Mouse (Mus musculus) T-cell, adult 2 months (primary cell): ENCODE measurements around the gene Manba.
"Not testable (repeated sequence)": the region's sequence is repeated elsewhere in the genome, so short reads cannot be mapped to it uniquely, and the experiment has no call there.

Source experiments
- DNase-seq: peaks from one replicate; pipeline ENCODE4 v3.0.0; 2022; ENCODE audit warnings: low spot score

Manba gene

DNA sequence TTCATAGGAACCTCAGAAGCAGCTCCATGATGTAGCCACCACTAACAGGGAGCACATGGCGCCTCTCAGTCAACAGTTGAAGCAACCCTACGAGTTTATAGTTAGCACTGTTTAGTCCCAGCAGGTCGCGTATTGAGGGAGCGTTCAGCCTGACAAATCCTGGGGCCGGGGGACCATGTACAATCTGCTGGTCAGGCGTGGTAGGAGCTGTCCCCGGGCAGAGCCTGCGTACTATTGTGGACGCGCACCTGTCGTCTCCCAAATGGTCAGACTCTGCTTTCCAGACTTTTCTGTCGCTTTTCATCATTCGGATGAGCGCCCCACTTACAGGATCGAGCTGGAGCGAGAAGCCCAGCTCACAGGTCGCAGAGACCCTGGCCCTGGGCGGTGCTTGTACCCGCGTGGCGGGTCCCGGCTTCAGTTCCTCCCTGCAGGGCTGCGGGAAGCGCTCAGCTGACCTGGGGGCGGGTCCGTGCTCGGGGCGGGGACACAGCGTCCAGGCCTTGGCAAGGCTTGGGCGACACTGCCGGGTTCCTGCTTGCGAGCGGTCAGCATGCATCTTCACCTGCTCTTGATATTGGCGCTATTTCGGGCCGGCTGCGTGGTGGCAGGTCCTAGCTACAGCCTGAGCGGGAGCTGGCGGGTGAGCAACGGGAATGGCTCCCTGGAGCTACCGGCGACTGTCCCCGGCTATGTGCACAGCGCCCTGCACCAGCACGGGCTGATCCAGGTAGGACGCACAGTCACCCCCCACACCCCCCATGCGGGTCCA, at the start of gene Manba:
Manba (plus strand) TSS at position 484 of the 772 bp plus-strand sequence.
- peak; percentile 53 for DNase-seq

DNA sequence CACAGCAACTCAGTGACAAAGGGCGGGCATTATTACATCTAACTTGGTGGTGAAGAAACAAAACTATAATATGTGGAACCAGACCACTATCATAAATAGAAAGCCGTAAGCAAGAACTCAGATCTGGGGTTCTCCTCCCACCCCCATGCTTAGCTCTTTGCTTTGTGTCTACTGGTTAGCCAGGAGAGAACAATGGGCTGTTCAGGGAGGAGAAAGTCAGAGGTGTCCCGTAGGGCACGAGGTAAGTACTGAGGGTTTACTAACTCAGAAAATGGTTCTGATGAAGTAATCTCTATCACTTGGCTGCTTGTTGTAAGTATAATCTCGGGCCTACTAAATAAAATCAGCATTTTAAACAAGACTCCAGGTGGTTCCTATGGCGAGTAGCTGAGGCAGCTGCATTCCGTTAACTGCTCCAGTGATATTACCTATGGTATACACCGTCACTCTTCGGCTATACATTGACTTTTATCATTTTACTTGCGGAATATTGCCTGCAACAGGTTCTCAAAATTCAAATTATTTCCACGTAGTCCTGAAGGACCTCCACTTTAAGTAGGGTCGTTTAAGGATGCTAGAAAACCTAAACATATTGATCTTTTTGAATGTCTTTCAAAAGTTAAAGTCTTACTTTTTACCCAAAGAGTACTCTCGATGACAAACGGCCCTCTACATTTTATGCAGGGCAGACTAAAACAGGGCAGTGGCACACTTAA, 48.4 kb upstream of the Manba start:
- no peak for DNase-seq

DNA sequence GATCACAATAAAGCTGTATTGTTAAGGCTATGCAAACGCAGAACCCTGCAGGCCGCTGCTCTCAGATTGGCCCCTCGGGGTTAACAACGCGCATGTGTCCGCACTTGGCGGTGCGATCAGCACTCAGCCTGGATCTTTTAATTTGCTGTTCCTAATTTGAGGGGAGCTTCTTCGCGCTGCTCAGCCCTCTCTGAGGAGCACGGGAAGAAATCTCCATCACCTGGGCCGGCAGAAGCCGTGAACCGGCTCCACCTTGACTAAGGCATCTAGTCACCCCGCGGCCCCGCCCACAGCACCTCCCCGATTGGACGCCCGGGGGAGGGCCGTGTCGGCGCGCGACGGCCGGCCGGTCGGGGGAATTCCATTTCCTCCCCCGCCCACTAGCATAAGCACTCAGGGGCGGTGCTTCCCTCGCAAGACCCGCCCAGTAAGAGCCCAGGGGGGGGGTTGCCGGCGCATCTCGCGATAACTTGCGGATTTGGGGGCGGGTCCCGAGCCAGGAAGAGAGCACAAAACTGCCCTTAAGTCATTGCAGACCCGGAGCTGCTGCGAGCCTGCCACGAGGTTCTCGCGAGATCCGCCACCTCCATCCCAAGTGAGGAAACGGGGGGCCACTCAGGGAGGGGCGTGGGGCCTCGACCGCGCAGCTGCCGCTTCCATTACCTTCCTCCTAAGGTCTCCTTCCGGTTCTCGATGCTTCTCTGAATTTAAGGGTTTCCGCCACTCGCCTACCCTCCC, 47.5 kb upstream of the Manba start, which contains the start of gene Ube2d3:
Ube2d3 (plus strand) TSS at position 392 of the 738 bp plus-strand sequence.
- DNase-seq, result peak; percentile 100

DNA sequence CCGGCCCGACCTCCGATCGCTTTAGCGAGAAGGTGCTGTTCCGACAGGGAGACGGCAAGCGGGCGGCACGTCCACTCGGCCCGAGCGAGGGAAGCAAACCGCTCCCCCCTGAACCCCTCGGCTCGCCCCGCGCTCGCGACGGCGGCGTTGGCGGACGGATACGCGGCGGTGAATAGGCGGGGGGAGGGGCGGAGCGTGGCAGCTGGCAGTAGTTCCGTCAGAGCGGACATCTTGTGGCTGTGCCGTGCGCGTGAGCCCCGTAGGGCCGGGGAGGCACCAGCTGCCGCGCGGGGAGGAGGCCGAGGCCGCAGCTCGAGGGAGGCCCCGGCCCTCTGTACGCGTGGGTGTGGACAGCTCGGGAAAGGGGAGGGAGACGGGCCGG, 46.9 kb upstream of the Manba start:
- DNase-seq, result peak; percentile 94

DNA sequence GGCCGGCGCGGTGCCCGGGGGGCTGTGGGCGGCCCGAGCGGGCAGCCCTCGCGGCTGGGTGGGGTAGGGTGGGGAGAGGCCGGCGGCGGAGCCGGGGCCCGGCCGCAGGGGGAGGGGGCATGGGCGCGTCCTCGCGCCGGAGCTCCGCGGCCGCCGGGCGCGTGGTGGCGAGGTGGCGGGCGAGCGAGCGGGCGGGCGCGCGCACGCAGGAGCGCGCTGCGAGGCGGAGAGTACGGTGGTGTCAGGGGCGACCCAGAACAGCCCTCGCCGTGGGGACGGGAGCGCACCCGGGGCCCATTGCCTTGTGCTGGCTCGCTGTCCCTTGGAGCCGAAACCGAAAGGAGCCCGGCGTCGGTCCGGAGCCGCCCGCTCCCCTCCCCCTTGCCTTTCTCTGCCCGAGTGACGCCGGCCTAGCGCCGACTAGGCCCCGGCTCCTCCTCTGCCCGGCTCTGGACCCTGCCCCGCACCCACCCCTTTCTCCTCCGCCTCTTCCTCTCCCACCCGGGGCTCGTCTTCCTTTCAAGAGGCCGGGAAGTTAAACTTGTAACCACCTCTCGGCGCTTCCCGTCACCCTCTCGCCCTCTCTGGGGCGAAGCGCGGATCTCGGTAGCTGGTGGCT, 46.4 kb upstream of the Manba start:
- DNase-seq, result peak; percentile 85

DNA sequence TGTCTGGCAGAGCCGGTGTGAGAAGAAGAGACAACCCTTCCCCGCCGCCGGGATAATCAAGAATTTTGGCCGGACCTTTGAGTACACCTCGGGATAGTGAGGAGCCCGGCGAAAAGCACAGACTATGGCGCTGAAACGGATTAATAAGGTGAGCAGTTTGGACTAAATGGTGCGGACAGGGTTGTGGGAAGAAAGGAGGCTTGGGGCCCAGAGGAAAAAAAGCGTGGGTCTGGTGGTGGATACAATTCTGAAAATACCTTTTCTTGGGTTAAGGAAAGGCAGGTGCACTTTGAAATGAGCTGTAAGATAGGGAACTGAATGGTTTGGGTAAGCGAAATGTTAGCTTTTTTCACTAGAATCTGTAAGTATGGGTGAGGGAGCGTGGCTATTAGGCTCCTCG, 45.8 kb upstream of the Manba start:
- no peak for DNase-seq

DNA sequence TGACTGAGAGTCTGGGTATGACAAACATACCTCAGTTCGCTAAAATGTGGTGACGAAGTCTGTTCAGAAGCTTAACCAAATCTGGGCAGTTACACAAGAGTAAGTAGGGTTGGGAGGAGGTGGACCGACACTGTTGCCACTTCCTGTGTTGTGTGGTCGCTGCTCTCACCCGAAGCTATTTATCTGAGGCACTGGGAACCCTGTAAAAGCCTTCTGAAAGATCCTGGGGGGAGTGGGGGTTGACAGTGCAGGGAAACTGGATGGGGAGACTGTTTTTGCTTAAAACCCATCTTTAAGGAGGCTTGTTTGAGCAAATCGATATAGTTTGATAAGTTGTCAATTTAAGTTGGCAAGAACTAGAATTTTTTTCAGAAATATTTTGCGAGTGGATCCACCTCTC, 45.2 kb upstream of the Manba start:
- peak; percentile 85 for DNase-seq

DNA sequence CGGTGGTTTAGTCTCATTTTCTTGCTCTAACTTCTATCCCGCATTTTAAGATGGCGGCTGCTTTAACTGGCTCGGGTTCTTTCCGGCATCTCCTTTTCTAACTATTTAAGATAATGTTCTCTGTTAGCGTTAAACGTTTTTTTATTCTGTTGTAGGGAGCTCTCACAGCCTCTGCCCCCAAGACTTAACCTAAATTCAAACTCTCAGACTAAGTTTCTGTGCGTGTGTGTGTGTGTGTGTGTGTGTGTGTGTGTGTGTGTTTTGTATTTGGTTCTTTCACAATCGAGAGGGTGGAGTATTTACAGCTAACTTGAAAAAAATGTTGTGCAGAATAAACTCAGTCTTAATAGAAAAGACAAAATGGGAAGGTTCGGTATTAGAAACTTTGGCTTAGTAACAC, 44.8 kb upstream of the Manba start:
- no peak for DNase-seq

DNA sequence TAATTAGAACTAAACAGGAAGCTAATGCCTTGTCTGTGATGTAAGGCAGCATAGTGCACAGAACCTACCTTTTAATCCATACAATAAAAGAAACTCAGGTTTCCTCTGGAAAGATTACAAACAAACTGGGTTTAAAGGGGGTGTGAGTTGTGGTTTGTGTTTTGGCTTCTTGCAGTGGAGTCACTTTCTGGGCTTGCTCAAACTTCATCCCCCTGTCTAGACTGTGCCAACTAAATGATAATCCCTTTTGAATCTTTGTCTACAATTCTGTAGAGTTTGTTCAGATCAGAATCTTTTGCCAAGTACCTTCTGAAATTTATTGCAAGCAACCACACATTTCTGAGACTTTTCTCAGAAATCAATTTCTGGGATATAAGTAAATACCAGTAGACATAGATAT, 40.5 kb upstream of the Manba start:
- no peak for DNase-seq

DNA sequence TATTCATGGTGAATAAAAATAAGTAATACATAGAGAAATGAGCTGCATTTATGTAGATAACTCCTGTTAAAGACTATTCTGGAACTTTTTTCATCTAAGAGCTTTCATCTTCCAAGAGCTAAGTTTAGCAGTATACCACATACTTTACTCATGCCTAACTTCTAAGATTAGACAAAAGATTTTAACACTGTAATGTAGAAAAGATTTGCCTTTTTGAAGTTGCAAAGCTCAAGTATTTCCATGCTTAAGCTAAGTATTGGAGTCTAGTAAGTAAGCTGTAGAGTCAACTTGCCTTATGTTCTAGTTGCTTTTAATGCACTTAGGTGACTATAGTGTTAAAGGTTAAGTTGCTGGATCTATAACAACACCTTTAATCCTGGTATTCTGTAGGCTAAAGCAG, 26.4 kb upstream of the Manba start:
- no peak for DNase-seq

DNA sequence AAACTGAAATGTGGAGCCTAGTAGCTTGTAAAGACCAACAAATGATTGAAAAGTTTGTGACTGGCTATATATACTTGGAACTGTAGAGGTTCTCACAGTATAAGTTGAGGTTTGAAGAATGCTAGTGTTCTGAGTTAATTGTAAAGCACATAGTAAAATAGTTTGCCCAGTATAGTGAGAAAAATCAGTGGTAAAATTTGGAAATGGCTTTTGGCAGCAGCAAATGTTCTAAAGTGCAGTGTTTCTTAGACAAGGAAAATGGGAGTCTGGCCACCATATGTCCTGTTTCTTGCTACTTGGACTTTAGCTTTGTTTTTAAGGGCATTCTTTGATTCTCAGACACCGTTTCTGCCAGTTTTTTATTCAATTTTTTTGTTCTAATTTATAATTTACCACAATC, 17.0 kb upstream of the Manba start:
- DNase-seq, result no peak

DNA sequence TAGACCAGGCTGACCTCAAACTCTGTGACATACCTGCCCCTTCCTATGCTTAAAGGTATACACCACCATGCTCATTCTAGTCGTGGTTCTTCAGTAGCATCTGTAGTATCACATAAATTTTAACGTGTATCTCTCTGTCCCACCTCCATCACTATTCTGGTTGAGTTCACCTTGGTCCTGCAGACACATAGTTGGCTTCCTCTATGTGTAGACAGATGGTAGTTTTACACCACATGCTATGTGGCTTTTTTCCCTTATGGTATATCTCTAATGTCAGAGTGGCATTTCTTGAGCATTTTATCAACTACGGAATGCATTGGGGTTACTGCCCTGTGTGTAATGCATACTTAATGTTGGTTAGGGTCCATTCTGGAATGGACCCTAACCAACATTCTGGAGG, 16.3 kb upstream of the Manba start:
- DNase-seq, result no peak

DNA sequence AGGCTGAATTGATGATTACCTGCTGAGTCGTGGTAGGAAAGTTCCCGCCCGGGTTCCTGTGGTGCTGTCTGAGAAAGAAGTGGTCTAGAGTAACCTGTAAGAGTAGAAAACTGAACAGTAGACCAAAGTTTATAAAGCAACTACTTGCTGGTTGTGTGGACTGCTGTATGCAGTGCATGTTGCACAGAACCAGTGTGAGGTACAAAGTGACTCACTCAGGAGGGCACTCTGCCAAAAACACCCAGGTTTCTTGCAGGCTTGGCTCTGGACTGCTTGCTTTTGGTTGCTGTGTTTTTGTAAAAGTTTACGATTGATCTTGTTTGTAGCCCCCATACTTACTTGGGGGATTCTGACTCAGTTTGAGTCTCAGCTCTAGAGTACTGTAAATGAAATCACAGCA, 15.4 kb upstream of the Manba start:
- DNase-seq, result no peak

DNA sequence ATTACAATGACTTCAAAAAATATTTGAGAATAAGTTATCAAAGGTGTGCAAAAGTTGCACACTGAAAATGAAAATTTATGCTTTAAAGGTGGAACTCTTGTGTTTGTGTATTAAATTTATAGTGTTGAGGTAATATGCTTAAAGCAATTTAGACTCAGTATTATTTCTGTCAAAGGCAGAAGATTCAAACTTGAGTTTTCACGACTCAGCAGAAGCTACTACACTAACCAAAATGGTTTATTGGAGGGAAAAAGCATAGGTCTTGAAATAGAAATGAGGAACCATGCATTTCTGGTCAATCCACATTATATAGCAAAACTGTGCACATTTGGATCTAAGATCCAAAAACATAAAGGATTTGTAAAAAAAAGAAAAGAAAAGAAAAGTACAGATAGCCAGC, 14.6 kb upstream of the Manba start:
- DNase-seq, result no peak

DNA sequence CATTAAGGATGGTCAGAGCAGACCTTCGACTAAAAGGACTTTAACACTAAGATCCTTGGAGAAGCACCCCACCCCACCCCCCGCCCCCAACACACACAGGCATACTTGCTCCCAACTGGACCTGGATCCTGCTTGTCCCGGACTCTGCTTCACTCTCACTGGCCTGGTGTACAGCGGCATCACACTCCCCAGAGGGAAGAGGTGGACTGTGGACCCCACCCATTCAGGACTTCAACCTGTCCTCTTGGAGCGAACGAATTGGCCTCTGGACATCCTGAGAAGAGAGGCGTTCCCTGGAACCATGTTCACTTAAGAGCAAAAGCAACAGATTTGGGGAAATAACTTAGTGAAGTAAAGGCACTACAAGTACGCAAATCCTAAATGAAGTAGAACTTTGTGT, 10.4 kb upstream of the Manba start:
- no peak for DNase-seq

DNA sequence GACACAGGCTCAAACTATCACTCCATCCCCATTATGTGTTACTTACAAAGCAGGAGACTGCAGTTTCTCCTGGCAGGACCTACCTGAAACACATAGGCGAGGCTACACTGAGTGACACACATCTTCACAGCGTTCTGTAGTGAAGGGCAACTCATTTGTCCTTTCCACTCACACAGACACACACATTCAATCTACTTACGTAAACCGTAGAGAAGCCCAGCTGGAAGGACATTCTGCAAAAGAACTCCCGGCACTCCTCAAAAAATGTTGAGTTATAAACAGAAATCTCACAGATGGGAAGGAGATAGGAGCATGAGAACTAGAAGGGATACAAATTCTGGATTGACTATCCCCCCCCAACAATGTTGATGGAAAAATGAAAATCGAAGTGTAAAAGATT, 9.1 kb upstream of the Manba start:
- DNase-seq, result no peak

DNA sequence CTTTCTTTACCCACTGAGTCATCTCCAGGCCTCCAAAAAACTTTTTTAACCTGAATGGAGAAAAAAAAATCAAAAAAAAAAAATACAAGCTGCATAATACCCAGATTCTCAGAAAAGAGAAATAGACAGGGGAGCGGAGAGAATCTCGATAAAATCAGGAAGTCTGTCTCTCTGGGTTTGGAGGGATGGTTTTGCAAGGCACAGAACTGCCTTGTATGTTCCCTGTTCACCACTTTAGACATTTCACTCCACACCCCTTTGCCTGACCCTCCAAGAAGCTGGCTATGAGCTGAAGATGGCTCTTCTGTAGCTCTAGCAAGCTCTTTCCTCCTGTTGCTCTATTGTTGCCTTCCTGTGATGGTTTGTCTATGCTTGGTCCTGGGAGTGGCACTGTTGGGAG, 8.4 kb upstream of the Manba start:
- no peak for DNase-seq

DNA sequence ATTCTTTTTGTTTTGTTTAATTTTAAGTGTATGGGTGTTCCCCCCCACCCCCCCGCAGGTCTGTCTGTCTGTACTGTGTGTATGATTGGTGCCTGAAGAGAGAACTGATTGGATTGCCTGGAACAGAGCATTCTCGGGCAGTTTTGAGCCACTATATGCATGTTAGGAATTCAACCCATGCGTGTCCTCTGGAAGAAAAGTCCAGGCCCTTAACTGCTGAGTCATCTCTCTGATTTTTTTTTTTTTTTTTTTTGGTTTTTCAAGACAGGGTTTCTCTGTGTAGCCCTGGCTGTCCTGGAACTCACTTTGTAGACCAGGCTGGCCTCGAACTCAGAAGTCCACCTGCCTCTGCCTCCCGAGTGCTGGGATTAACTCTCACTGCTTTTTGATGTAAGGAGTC, 6.3 kb upstream of the Manba start:
- not testable (repeated sequence) for DNase-seq

DNA sequence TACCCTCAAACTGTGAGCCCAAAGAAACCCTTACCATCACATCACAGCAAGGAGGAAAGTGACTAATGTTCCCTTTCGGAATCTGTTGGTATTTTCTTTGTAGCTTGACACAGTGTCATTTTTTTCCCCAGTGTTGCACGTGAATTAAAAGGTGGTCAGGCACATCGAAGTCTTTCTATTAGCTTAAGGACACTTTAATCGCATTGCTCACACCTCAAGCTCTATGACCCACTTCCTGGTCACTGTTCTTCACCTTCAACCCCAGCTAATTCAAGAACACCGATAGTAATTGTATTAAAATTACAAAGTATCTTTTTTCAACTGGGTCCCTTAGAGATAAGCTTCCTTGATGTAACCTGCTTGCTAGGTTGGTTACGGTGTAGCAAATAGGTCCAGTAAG, 4.6 kb upstream of the Manba start:
- DNase-seq, result no peak

DNA sequence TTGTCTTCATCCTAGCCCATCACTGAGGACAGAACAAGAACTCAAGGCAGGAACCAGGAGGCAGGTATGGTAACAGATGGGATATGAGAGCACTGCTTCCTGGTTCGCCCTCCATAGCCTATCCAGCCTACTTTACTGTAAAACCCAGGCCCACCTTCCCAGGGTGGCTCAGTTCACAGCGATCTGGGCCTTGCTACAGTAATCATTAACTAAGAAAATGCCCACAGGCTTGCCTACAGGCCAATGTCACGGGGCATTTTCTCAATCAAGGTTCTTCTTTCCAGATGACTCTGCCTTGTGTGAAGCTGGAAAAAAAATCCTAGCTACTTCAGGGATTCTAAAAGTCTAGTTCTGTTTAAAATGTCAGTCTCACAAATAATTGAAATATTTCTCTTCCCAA, 3.8 kb upstream of the Manba start:
- no peak for DNase-seq

DNA sequence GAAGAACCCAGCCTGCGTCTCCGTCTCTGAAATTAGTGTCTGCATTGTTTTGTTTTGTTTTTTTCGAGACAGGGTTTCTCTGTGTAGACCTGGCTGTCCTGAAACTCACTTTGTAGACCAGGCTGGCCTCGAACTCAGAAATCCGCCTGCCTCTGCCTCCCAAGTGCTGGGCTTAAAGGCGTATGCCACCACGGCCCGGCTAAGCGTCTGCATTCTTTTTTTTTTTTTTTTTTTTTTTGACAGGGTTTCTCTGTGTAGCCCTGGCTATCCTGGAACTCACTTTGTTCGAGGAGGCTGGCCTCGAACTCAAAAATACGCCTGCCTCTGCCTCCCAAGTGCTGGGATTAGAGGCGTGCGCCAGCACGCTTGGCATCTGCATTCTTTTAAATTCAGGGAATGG, 761 bp upstream of the Manba start:
- DNase-seq, result not testable (repeated sequence)

DNA sequence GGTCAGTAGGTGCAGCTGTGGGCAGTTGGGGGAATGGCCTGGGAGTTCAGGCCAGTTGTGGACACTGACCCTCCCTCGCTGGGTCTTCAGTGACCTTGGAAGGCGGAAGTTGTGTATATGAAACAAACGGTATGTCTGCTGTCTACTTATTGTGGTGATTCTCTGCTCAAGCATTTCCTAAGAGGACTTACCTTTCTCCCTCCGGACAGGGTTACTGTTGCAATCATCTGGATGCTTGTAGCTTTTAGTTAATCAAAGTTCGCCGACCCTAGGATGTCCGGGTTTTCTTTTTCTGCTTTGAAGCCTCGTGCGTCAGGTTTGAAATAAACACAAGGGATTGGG, 460 bp downstream of the Manba start:
- no peak for DNase-seq

DNA sequence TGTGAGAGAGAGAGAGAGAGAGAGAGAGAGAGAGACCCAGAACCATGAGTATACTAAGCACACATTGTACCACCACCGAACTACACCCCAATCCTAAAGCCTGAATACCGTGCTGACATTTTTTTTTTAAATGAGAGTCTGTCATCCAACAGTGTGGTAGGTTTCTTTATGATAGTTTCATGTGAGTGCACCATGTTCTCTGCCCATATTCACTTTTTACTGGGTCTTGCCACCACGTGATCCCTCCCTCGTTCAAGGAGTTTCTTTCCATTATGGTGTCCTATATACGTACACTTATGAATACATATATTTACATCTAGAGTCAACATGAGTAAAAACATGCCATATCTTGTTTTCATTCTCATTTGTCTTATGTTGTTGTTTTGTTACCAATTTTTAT, 940 bp downstream of the Manba start:
- DNase-seq, result no peak
